Mouse (Mus musculus): ENCODE results near the gene Fam208a.

Gene Fam208a

DNA sequence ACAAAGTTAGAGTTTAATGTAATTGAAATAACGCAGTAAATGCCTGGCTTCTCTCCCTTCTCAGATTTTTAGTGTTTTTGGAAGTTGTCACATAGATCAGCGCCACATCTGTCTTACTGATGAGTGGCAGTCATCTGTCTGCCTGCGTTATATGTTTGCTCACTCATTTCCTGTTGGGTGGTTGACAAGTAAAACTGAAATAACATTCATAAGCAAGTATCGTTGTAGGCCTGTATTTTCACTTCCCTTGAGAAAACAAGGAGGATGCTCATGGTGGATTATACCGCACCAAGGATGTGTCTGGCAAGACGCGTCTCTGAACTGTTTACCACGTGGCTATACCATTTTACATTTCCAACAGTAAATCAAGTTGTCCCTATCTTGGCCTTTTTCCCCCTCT lies 15.9 kb upstream of the Fam208a start:
- intact Hi-C loops (cut with DNase I) = loop anchor here (2.0 to 10.0 kb wide), 2 partner anchors 226 to 308 kb away; no protein-coding TSS in a partner anchor

DNA sequence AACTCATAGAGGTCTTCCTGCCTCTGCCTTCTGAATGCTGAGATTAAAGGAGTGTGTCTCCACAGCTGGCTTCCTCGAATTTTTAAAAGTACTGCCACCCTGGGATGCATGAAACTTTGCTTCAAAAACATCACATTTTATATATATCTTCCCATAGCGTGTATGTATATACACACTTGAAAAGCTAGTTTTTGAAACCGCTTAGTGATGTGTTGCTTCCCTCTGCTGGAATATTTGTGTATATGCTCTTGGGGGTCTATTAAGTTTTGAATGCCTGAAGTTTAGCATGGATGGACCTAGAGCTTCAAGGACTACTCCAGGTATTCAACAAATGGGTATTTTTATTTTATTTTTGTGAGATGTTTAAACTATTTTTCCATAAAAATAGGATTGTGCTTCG lies 14.7 kb upstream of the Fam208a start:
- intact Hi-C loops (cut with DNase I) = loop anchor here (2.0 to 10.0 kb wide), 3 partner anchors 75 to 309 kb away; no protein-coding TSS in a partner anchor

DNA sequence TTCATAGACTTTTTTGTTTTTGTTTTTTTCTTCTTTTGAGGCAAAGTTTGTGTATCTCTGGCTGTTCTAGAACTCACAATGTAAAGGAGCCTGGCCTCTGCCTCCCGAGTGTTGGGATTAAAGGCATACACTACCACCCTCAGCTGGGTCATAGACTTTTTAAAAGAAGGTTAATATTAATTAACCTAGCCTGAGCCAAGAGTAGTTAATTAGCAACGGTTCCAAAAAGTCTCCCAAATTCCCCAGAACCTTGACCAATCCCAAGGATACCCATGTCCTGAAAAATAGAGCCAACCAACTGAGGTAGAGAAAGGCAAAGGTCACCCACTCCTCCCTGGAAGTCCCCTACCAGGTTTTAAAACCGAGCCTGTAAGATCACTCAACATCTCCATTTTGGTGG lies 7.8 kb upstream of the Fam208a start:
- intact Hi-C loops (cut with DNase I) = no loop called here

DNA sequence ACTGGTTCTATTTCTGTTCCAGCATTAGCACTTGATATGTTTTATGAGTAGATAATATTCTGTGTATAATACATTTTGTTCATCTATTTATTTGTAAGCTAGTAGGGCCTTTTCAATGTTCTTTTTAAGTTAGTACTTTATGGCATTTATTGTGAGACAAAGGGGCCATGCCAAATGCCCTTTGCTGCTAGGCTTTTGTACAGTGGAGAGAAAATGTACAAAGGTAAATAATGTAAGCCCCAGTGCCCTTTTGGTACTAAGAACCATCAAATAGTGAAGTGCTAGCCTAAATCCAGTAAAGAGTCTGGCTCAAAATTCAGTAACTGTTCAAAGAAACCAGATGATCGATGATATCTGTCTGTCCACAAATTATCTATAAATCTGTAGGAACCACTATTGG lies 6.3 kb upstream of the Fam208a start:
- intact Hi-C loops (cut with DNase I) = no loop called here

DNA sequence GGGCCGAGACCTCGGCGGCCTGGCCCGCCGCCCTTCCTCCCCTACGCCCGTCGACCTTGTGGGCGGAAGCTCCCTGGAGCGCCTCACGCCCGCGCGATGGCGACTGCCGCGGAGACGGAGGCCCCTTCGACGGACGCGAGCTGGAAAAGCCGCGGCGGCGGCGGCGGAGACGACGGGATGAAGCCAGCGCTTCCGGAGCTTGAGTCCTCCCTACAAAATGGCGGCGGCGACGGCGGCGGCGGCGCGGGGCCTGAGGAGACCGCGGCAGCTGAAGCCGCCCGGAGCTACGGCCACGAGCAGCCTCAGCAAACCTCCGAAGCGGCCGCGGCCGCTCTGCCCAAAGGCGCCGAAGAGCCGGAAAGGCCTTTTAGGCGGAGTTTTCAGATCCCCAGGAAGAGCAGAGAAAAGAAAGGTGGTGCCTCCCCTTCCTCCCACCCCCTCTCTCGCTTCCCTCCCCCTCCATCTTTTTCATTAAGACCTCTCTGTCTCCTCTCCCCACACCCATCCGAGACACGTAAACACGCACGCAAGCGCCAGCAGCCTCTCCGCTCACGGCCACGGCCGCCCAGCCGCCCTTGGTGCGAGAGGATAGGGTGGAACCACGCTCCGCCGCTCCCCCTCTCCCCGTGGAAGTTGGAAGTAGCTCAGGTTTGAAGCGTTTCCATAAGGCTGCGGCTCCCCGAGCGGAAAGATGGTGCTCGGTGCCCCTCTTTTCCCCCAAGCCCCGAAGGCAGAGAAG lies 508 bp downstream of the Fam208a start:
- intact Hi-C loops (cut with DNase I) = no loop called here

DNA sequence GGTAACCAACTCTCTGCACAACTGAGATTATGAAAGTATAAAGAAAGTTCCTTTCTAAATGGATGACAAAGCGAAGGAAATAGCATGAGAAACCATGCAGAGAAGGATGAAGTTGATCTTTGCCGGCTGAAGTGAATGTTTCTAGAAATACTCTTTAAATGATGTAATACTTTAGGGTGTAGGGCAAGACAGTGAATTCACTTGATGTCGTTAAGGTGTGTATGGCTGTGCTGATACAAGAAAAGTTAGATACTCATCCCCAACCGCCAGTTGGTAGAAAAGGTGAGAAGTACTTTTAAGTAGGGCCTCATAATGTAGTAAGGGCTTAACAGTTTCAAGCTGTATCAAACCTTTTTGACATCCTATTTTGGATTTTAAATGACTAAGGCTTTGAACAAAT lies 1.6 kb downstream of the Fam208a start:
- intact Hi-C loops (cut with DNase I) = no loop called here

DNA sequence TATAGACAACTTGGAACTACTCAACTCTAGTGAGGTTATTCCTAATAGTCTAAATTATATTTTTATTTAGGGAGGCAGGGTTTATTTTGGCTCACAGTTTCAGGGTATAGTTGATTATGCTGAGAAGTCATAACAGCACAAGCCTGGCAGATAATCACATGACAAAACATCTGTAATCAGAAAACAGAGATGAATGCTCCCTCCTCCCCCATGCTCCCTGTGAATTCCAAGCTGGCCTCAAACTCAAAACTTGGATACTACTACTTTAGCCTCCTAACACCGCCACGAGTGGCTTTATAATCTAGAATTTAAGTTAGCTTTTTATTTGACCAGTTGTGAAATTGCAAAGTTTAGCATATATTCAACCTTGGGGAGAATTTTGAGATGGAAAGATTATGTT lies 3.4 kb downstream of the Fam208a start:
- intact Hi-C loops (cut with DNase I) = no loop called here

DNA sequence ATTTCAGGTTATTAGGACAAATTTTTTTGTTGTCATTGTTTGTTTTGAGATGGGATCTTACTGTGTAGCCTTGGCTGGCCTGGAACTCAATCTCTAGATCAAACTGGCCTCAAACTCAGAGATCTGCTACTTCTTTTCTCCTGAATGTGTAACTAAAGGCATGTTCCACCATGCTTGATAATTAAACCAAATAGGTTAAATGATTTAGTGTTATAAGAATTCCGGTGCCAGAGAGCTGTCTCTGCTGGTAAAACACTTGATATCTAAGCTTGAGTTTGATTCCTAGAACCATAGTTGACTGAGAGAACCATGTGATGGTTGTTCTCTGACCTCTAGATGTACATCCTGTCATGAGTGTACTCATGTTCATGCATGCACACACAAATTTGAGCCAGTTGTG lies 7.5 kb downstream of the Fam208a start:
- intact Hi-C loops (cut with DNase I) = no loop called here

DNA sequence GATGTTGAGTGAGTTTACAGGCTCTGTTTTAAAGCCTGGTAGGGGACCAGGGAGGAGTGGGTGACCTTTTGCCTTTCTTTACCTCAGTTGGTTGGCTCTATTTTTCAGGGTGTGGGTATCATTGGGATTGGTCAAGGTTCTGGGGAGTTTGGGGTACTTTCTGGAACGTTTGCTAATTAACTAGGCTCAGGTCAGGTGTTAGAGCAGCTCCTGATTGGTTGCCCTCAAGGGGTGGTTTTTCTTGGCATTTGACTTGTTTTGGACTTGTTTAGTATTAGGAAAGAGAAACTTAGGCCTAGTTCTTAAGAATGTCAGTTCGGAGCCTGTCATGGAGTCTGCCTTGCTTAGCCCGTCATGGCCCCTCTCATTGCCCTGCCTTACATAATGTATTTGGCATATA lies 8.2 kb downstream of the Fam208a start:
- intact Hi-C loops (cut with DNase I) = no loop called here

DNA sequence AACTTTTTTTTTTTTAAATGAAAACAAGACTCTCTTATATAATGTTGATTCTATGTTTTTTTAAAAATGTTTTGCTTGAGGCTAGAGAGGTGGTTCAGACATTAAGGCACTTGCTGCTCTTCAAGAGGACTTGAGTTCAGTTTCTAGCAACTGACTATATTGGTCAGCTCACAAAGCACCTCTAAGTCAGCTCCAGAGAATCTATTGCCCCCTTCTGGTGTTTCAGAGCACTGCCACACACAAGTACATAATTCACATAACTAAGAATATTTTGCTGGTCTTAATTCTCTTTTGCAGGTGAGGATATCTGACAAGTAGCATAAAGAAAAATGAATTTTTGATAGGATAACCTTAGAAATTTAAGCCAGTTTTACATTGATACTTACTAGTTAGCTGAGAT lies 12.3 kb downstream of the Fam208a start:
- intact Hi-C loops (cut with DNase I) = no loop called here

DNA sequence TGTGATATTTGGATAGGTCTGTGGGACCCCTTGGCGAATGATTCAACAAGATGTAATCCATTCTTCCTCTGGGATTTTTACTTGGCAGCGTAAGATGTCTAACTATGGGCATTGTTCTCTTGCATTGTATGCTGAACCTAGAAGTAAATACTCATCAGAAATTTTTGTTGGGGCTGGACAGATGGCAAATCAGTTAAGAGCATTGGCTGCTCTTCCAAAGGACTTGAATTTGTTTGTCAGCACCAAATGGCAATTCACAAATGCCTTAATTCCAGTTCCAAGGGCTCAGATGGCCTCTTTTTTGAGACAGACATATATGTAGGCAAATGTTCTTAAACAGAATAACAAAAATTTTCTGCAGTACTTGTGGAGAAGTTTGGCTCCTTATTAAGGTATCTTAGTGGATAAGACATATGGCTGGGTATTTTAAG lies 16.2 kb downstream of the Fam208a start:
- intact Hi-C loops (cut with DNase I) = no loop called here

DNA sequence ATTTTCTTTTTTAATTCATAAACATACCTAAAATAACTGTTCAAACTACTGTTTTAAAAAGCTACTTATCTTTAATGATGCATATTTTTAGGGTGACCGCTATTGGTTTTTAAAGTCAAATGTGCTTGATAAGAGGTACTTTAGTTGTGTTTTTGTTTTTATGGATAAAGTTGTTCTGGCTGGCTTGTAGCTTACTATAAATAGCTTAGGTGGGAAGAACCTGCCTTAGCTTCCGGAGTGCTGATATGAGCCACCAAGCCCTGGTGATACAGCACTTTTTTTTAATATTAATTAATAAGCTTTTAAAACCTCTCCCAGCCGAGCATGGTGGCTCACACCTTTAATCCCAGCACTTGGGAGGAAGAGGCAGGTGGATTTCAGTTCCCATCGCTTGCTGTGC lies 18.3 kb downstream of the Fam208a start:
- intact Hi-C loops (cut with DNase I) = no loop called here

DNA sequence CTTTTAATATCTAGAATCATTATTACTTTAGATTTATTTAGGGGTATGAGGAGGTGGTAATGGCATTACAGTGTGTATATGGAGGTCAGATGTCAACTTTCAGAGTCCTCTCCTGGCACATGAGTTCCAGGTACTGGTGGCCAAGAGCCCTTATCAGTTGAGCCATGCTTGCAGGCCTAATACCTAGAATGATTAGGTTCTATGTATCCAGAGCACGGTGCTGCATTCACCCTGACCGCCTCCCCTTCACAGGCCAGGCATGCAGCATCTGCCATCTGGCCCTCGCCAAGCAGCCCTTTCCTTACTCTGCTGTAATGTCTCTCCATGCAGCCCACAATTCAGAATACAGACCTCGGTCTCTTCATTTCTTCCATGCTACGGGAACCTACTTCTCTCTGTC lies 62.8 kb downstream of the Fam208a start:
- intact Hi-C loops (cut with DNase I) = no loop called here

DNA sequence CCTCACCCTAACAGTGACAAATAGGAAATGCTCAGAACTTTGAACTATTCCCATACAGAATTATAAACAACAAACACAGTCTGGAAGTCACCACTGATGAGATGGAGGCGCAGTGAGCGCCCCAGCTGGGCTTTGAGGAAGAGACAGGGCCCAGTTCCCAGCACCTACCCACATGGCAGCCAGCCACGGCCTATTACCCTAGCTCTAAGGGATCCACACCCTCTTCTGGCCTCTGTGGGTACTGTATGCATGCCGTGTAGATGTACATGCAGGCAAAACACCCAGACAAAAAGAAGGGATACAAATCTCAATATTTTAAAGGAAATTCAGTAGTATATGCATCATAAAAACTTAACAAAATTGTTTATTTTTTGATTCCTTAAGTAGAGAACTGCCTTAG lies 64.9 kb downstream of the Fam208a start:
- intact Hi-C loops (cut with DNase I) = no loop called here

DNA sequence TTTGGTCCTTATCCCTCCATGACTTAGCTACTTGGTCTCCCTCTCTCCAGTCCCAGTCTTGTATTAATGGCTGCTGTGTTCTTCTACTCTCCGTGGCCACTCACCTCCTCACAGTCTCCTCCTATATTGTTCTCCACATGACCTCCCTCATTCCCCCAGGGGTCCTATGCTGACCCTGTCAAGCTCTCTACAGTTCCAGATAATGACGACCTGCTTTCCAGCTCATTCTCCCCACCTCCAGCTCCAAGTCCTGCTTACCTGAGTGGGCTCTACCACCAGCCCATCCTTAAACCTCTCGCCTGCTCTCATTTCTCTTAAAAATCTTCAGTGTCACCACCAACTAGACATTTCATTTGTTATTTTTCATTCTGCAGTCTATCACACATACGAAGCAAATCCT lies 72.5 kb downstream of the Fam208a start:
- intact Hi-C loops (cut with DNase I) = no loop called here

DNA sequence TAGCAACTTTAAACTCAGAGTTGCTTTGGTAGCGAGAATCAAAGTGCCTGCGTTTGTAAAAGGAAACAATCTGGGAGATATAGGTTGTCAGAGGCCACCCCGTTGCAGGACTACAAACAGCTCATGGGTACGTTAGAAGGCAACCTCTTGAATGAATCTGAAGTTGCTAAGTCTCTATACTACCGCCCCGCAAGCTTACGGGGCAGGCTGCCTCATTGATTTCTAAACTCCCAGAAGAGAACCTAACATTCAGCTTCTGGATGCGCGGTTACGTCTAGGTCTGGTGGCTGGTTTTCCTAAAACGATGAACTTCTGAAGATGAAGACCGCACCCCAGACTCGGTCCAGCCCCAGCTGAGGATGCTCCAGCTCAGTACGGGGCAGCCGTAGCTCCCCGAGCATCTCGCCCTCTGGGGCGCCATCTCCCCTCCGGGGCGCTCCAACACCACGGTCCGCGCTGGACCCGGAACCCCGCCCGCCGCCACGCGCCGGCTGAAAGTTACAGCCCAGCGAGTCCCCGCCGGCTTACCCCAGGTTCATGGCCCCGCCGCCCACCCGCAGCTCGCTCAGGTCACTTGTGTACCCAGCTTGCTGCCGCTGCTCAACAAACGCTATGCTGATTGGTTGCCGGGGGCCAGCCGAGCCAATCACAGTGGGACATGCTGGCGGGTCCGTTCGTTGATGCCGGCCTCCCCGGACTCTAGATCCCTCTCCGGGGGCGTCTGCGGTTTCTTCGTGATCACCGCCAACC lies 79.4 kb downstream of the Fam208a start, which contains the start of gene Ccdc66:
Ccdc66 (minus strand) TSS at position 567 of the 750 bp plus-strand sequence.
- intact Hi-C loops (cut with DNase I) = no loop called here

DNA sequence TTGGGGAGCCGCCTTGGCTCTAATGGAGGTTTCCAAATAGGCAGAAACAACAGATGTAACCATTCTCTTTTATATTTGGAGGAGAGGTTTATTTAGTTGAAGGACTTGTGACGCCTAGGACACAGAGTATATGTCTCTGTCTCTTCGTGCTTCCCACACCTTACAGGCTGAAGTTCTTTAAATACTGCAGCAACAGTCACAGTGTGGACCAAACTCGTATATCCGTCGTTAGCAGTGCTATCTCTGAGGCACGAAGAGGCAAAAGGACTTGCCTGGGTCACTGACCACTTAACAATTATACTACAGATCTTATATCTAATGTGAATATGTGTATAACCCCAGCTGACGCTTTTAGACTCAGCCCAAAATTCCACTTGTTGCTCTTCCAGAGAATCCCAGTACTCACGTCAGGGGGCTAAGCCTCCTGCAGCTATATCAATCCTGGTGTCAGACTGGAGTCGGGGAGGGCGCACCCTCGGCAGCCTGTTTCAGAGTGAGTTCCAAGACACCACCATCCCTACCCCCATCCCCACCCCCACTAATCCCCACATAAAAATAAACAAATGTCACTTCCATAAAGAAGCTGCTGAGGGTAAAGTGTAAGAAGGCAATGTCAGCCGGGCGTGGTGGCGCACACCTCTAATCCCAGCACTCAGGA lies 80.1 kb downstream of the Fam208a start:
- intact Hi-C loops (cut with DNase I) = no loop called here

DNA sequence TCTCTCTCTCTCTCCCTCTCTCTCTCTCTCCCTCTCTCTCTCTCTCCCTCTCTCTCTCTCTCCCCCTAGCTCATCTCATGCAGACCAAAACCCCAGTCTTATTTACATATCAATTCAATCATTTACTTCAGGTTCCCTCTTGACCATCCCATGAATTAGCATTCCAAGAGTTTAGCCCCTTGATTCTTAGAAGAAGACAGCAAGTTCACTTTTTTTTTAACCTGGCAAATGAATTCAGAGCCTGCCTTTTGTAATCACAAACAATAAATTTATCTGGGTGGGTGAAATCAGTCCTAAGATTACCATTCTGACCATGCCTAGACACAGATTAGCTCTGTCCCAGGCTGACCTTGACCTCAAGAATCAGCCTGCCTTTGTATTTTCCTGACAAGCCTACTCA lies 95.9 kb downstream of the Fam208a start:
- intact Hi-C loops (cut with DNase I) = no loop called here

Measured in adrenal gland (tissue).